In genomic region chr17:35121143-35121799, GRCm38 (mm10) we compare ENCODE assay signal across 7 mouse cellular contexts. TPM values are rescaled to one million over a fixed set of nuclear protein-coding genes. Genes with fewer than 3 reads are reported as not detected.
DNase-seq lines count a peak whose midpoint lies in the region; ATAC-seq lines count a peak whose summit lies in the region.

Gene Gpank1 (plus strand): TSS chr17:35121455.

- H3K4me1 ChIP-seq in intestine, embryonic 15.5 days (replicated peaks): peaks cover 21% of the 10 kb centered on the region
- H3K4me1 ChIP-seq in midbrain, embryonic 10.5 days: peaks cover 36% of the 10 kb centered on the region

- H3K4me3 ChIP-seq in intestine, embryonic 15.5 days (replicated peaks): peak within 1 kb of the TSS; percentile 68
- H3K4me3 ChIP-seq in midbrain, embryonic 10.5 days: peak within 1 kb of the TSS; percentile 94

- H3K4me2 ChIP-seq in intestine, embryonic 15.5 days (replicated peaks): peak within 1 kb of the TSS; percentile 94

- peak; percentile 95 for ATAC-seq in intestine, embryonic 15.5 days

- intact Hi-C loops in gastrocnemius, postnatal 36 days (cut with DNase I): no loop called here
- intact Hi-C loops in left cerebral cortex, postnatal 25 days (cut with DNase I): loop anchor here (1.0 to 5.0 kb wide), 2 partner anchors 115 to 224 kb away; partner anchors contain the start of genes C2 and Ehmt2

- WGBS in intestine, embryonic 15.5 days: under 1% methylated on average over 50 of the region's 50 CpGs
- WGBS in midbrain, embryonic 10.5 days: under 1% methylated on average over 50 of the region's 50 CpGs

- no peaks in the 10 kb centered on the region for H3K9me3 ChIP-seq in intestine, embryonic 15.5 days
- no peaks in the 10 kb centered on the region for H3K9me3 ChIP-seq in midbrain, embryonic 10.5 days (replicated peaks)

- H3K27ac ChIP-seq in intestine, embryonic 15.5 days: peak within 1 kb of the TSS; percentile 89
- peak within 1 kb of the TSS; percentile 92 for H3K27ac ChIP-seq in midbrain, embryonic 10.5 days (replicated peaks)

- no peaks in the 10 kb centered on the region for H3K27me3 ChIP-seq in intestine, embryonic 15.5 days (replicated peaks)
- H3K27me3 ChIP-seq in midbrain, embryonic 10.5 days (ENCODE audit: low read depth, poor library complexity, severe bottlenecking): no peaks in the 10 kb centered on the region

- DNase-seq in adrenal gland, adult 2 months: peak; percentile 99
- peak; percentile 98 for DNase-seq in embryo, embryonic 11.5 days (ENCODE audit: low read depth, low spot score)
- DNase-seq in gastrocnemius, postnatal 36 days: peak; percentile 93 to 98
- peak; percentile 97 to 100 for DNase-seq in left cerebral cortex, postnatal 25 days (ENCODE audit: low spot score in 2 of 2)
- DNase-seq in midbrain, embryonic 10.5 days (ENCODE audit: low spot score): peak; percentile 99
- peak; percentile 96 for DNase-seq in right cerebral cortex, postnatal 4 days

- peaks cover 20% of the 10 kb centered on the region for H3K36me3 ChIP-seq in intestine, embryonic 15.5 days
- H3K36me3 ChIP-seq in midbrain, embryonic 10.5 days: peaks cover 57% of the 10 kb centered on the region

- H3K9ac ChIP-seq in intestine, embryonic 15.5 days: peak within 1 kb of the TSS; percentile 84

RNA-seq across cellular contexts. Expression of gene Gpank1, which starts in this region (rescaled TPM):
- total RNA-seq in adrenal gland, adult 2 months (2021): 10 to 100 TPM; 12.4 to 12.8 TPM
- polyA plus RNA-seq in adrenal gland, adult 2 months (2012; rRNA removed): 13.3 and 15.8 TPM in 2 replicates
- total RNA-seq in gastrocnemius, postnatal 36 days (2021): 1 to 10 TPM; 6.0 to 7.8 TPM
- polyA plus RNA-seq in intestine, embryonic 15.5 days (2015; fragmentation: Nextera tagmentation; extraction: Ambion mirVana): 17.7 and 19.1 TPM in 2 replicates
- total RNA-seq in left cerebral cortex, postnatal 25 days (2021): 10 to 100 TPM; 13.1 to 15.2 TPM
- polyA plus RNA-seq in midbrain, embryonic 10.5 days (2016; fragmentation: Nextera tagmentation; extraction: Ambion mirVana): 33.4 and 34.5 TPM in 2 replicates

Comparison
In these comparisons a context has a peak if more than half of its experiments do, and no peak if none do; other contexts are left out.
1. Peak in every context shown above with its lines: DNase-seq, ATAC-seq, H3K4me3 ChIP-seq and H3K27ac ChIP-seq.